Mouse (Mus musculus) heart, postnatal 4 days (tissue): ENCODE results near the gene Gstp2. TPM values are rescaled to one million over a fixed set of nuclear protein-coding genes. Genes with fewer than 3 reads are reported as not detected.

Source experiments
- DNase-seq: peaks from one replicate; pipeline ENCODE4 v3.0.0; 2021
- total RNA-seq, 2 experiments: library from RNA; stranded (reverse); gene quantifications; 2 replicates each; pipeline ENCODE4 v1.2.3; 2021

Gstp2 gene
- 10 to 100 TPM; 69.7 to 73.5 TPM for total RNA-seq

GRCm38 (mm10) chr19:4045966-4046865 is at the start of gene Gstp2:
Gene Gstp2 (minus strand): TSS chr19:4046023.
- peak; percentile 80 for DNase-seq

GRCm38 (mm10) chr19:4094774-4095303 is 49.0 kb upstream of the Gstp2 start:
- no peak for DNase-seq

- no peak for DNase-seq
Observed at GRCm38 (mm10) chr19:4094348-4094747, 48.5 kb upstream of the Gstp2 start.

- no peak for DNase-seq
Observed at GRCm38 (mm10) chr19:4093772-4094171, 47.9 kb upstream of the Gstp2 start.

- DNase-seq = no peak
Observed at GRCm38 (mm10) chr19:4092750-4093149, 46.9 kb upstream of the Gstp2 start.

- DNase-seq = no peak
Observed at GRCm38 (mm10) chr19:4091383-4091782, 45.6 kb upstream of the Gstp2 start.

GRCm38 (mm10) chr19:4090446-4090845 is 44.6 kb upstream of the Gstp2 start:
- no peak for DNase-seq

GRCm38 (mm10) chr19:4089128-4089527 is 43.3 kb upstream of the Gstp2 start:
- no peak for DNase-seq

- DNase-seq = no peak
Observed at GRCm38 (mm10) chr19:4088146-4088545, 42.3 kb upstream of the Gstp2 start.

GRCm38 (mm10) chr19:4087090-4087489 is 41.3 kb upstream of the Gstp2 start:
- peak; percentile 66 for DNase-seq

GRCm38 (mm10) chr19:4086156-4086555 is 40.3 kb upstream of the Gstp2 start:
- no peak for DNase-seq

- DNase-seq = no peak
Observed at GRCm38 (mm10) chr19:4084984-4085383, 39.2 kb upstream of the Gstp2 start.

- DNase-seq = no peak
Observed at GRCm38 (mm10) chr19:4083826-4084225, 38.0 kb upstream of the Gstp2 start.

GRCm38 (mm10) chr19:4083316-4083715 is 37.5 kb upstream of the Gstp2 start:
- no peak for DNase-seq

- no peak for DNase-seq
Observed at GRCm38 (mm10) chr19:4082219-4082965, 36.6 kb upstream of the Gstp2 start.

- no peak for DNase-seq
Observed at GRCm38 (mm10) chr19:4081394-4081793, 35.6 kb upstream of the Gstp2 start, which contains the start of gene Cabp2. Gene Cabp2 (plus strand): TSS chr19:4081578.

GRCm38 (mm10) chr19:4080511-4081009 is 34.7 kb upstream of the Gstp2 start:
- DNase-seq = no peak

GRCm38 (mm10) chr19:4079594-4079993 is 33.8 kb upstream of the Gstp2 start:
- no peak for DNase-seq

- no peak for DNase-seq
Observed at GRCm38 (mm10) chr19:4075531-4075930, 29.7 kb upstream of the Gstp2 start.

GRCm38 (mm10) chr19:4072706-4073424 is 27.0 kb upstream of the Gstp2 start:
- DNase-seq = no peak

- DNase-seq = no peak
Observed at GRCm38 (mm10) chr19:4071406-4071805, 25.6 kb upstream of the Gstp2 start.

GRCm38 (mm10) chr19:4070756-4071155 is 24.9 kb upstream of the Gstp2 start:
- DNase-seq = no peak
